Mouse (Mus musculus): ENCODE measurements around the gene Arhgef3.

- TF ChIP-seq CTCF (IDR thresholded peaks at IDR 0.05; ENCODE audit: low read depth, low read length) (no peak), POLR2A (IDR thresholded peaks at IDR 0.05; ENCODE audit: insufficient read depth, low read length) (no peak), EP300 (IDR thresholded peaks at IDR 0.05; ENCODE audit: insufficient read depth, low read depth, low read length) (no peak)
These were observed 63.8 kb downstream of the Arhgef3 start for GRCm38 (mm10) chr14:27178560-27178920.
